Mouse (Mus musculus): ENCODE measurements around the gene Tmem256. TPM values are rescaled to one million over a fixed set of nuclear protein-coding genes. Genes with fewer than 3 reads are reported as not detected.
A peak's percentile ranks its signal among the peaks of the same experiment; 100 is the strongest.
"Not testable (repeated sequence)": the region's sequence is repeated elsewhere in the genome, so short reads cannot be mapped to it uniquely, and the experiment has no call there.

Gene Tmem256
- polyA plus RNA-seq, 1 experiment from 2014 or later: 362 TPM

GRCm38 (mm10) chr11:69846738-69847688 lies 8.7 kb downstream of the Tmem256 start:
- WGBS: 12% methylated on average over 37 of the region's 37 CpGs
- peaks cover 45% of the 10 kb centered on the region for H3K36me3 ChIP-seq
- peak overlapping the region; percentile 93 for H3K27ac ChIP-seq
- H3K27me3 ChIP-seq (ENCODE audit: insufficient read depth, poor library complexity, severe bottlenecking): no peaks in the 10 kb centered on the region
- peaks cover 41% of the 10 kb centered on the region for H3K4me1 ChIP-seq (replicated peaks)
- no peaks in the 10 kb centered on the region for H3K9me3 ChIP-seq
- peak overlapping the region; percentile 74 for H3K4me3 ChIP-seq
- no peak for DNase-seq (ENCODE audit: low spot score)

DNA sequence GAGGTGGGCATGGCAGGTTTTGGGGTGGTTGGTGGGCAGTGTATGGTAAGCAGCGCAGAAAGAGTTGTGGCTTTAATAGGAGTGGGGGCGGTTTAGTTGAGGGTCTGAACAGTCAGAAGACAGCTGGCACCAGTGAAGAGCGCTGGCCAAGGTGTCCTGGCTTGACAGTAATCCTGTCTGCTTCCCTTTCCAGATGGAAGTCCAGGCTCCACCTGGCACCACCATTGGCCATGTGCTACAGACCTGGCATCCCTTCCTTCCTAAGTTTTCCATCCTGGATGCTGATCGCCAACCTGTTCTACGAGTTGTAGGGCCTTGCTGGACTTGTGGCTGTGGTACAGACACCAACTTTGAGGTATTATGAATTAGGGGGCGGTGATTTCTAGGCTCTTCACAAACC lies 9.7 kb downstream of the Tmem256 start:
- peak overlapping the region; percentile 93 for H3K27ac ChIP-seq
- H3K9me3 ChIP-seq: no peaks in the 10 kb centered on the region
- no peak for DNase-seq (ENCODE audit: low spot score)
- peaks cover 44% of the 10 kb centered on the region for H3K4me1 ChIP-seq (replicated peaks)
- H3K36me3 ChIP-seq: peaks cover 49% of the 10 kb centered on the region
- 95% methylated on average over 6 of the region's 6 CpGs for WGBS
- no peaks in the 10 kb centered on the region for H3K27me3 ChIP-seq (ENCODE audit: insufficient read depth, poor library complexity, severe bottlenecking)
- peak overlapping the region; percentile 74 for H3K4me3 ChIP-seq

DNA sequence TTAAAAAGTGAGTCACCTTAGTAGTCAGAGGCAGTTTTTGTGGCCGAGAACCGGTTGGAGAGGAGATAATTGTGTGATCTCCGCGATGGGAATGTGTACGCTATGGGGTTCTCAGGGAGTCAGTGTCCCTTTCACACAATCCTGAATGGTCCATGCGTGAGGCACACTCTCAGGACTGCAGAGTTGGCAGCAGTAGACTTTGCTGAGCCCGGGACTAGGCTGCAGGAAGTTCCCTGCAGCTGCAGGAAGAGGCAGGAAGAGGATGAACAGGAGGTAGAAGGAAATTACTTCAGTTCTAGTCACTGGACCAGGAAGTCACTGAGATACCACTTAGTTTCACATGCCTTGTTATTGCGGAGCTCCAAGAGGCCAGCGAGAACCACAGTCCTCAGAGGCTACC lies 10.8 kb downstream of the Tmem256 start:
- H3K27me3 ChIP-seq (ENCODE audit: insufficient read depth, poor library complexity, severe bottlenecking): no peaks in the 10 kb centered on the region
- no peak for DNase-seq (ENCODE audit: low spot score)
- H3K36me3 ChIP-seq: peaks cover 49% of the 10 kb centered on the region
- H3K4me3 ChIP-seq: no peak overlapping the region
- WGBS: 92% methylated on average over 9 of the region's 9 CpGs
- no peaks in the 10 kb centered on the region for H3K9me3 ChIP-seq
- no peak overlapping the region for H3K27ac ChIP-seq
- H3K4me1 ChIP-seq (replicated peaks): peaks cover 53% of the 10 kb centered on the region

GRCm38 (mm10) chr11:69849884-69850283 lies 11.6 kb downstream of the Tmem256 start:
- no peaks in the 10 kb centered on the region for H3K27me3 ChIP-seq (ENCODE audit: insufficient read depth, poor library complexity, severe bottlenecking)
- no peak overlapping the region for H3K27ac ChIP-seq
- H3K9me3 ChIP-seq: no peaks in the 10 kb centered on the region
- peaks cover 49% of the 10 kb centered on the region for H3K36me3 ChIP-seq
- no peak for DNase-seq (ENCODE audit: low spot score)
- H3K4me1 ChIP-seq (replicated peaks): peaks cover 53% of the 10 kb centered on the region
- no peak overlapping the region for H3K4me3 ChIP-seq
- 91% methylated on average over 15 of the region's 15 CpGs for WGBS

DNA sequence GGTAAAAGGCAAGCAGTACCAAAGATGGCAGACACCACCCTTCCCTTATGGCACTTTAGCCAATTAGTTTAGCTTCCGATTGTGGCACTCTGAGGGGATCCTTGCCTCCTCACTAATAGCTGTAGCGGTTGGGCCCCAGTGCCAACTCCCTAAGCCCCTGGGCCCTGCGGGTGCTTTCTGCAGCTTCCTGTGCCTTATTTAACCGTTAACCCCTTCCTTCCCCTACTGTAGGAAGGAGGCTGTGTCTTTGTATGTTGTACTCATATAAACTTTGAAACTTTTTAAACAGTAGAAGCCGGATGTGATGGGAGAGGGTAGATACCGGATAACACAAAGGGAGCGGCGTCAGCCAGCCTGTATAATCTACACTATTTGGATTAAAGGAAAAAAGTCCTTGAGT lies 12.4 kb downstream of the Tmem256 start:
- H3K27me3 ChIP-seq (ENCODE audit: insufficient read depth, poor library complexity, severe bottlenecking): no peaks in the 10 kb centered on the region
- peaks cover 49% of the 10 kb centered on the region for H3K36me3 ChIP-seq
- H3K27ac ChIP-seq: no peak overlapping the region
- no peak overlapping the region for H3K4me3 ChIP-seq
- no peak for DNase-seq (ENCODE audit: low spot score)
- WGBS: 85% methylated on average over 8 of the region's 8 CpGs
- H3K9me3 ChIP-seq: no peaks in the 10 kb centered on the region
- peaks cover 54% of the 10 kb centered on the region for H3K4me1 ChIP-seq (replicated peaks)

DNA sequence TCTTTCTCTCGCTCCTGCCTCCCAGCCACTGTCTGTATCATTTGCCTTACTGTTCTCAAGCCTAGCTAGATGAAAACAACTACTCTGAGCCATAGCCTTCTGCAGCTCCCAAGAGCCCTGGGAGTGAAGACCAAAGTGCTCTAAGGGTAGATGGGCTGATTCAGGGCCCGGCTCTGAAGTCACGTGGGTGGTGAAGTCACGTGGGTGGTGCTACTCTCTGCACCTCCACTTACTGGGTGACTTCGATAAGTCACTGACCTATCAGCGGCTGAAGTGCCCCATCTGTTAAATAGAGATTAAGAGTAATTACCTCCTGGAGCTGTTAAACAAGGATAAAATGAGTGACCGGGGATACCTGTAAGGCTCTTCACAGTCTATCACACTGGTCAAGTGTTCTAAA lies 15.7 kb downstream of the Tmem256 start:
- no peaks in the 10 kb centered on the region for H3K9me3 ChIP-seq
- H3K4me1 ChIP-seq (replicated peaks): peaks cover 36% of the 10 kb centered on the region
- H3K27ac ChIP-seq: peak overlapping the region; percentile 71; the same call in 1 of the 2 replicates
- WGBS: 81% methylated on average over 7 of the region's 7 CpGs
- H3K27me3 ChIP-seq (ENCODE audit: insufficient read depth, poor library complexity, severe bottlenecking): peaks cover 28% of the 10 kb centered on the region
- H3K4me3 ChIP-seq: no peak overlapping the region
- peaks cover 35% of the 10 kb centered on the region for H3K36me3 ChIP-seq
- no peak for DNase-seq (ENCODE audit: low spot score)

DNA sequence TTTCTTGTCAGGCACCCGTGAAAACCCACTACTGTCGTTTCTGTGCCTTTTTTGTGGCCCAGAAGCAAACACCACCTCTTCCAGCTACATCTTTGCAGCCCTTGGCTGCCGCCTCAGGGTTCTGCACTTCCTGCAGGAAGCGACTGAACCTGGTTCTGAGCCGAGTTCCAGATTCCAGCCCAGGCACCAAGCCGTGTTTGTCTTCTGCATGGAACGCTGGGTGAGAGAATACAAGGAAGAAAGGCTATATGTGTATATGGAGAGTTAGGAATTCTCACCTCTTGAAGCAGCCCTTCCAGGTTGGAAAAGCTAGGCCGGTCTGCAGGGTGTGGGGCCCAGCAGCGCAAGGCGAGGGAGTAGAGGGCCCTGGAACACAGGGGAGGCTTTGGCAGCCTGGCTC lies 16.4 kb downstream of the Tmem256 start:
- peaks cover 35% of the 10 kb centered on the region for H3K27me3 ChIP-seq (ENCODE audit: insufficient read depth, poor library complexity, severe bottlenecking)
- DNase-seq (ENCODE audit: low spot score): no peak

GRCm38 (mm10) chr11:69855347-69855746 lies 17.0 kb downstream of the Tmem256 start:
- Histone ChIP-seq H3K4me1 (replicated peaks) (peaks cover 36% of the 10 kb centered on the region), H3K27ac (peak overlapping the region; percentile 41; the same call in 1 of the 2 replicates), H3K4me3 (peak overlapping the region; percentile 0; the same call in 1 of the 2 replicates), H3K9me3 (no peaks in the 10 kb centered on the region), H3K27me3 (ENCODE audit: insufficient read depth, poor library complexity, severe bottlenecking) (peaks cover 38% of the 10 kb centered on the region), H3K36me3 (peaks cover 21% of the 10 kb centered on the region)
- WGBS: 25% methylated on average over 16 of the region's 16 CpGs
- DNase-seq (ENCODE audit: low spot score): peak; percentile 60

More for the DNA sequence above, 16.4 kb downstream of the Tmem256 start:
- no peak overlapping the region for H3K4me3 ChIP-seq
- WGBS: 90% methylated on average over 10 of the region's 10 CpGs
- no peaks in the 10 kb centered on the region for H3K9me3 ChIP-seq
- peaks cover 36% of the 10 kb centered on the region for H3K4me1 ChIP-seq (replicated peaks)
- H3K27ac ChIP-seq: no peak overlapping the region
- peaks cover 28% of the 10 kb centered on the region for H3K36me3 ChIP-seq

DNA sequence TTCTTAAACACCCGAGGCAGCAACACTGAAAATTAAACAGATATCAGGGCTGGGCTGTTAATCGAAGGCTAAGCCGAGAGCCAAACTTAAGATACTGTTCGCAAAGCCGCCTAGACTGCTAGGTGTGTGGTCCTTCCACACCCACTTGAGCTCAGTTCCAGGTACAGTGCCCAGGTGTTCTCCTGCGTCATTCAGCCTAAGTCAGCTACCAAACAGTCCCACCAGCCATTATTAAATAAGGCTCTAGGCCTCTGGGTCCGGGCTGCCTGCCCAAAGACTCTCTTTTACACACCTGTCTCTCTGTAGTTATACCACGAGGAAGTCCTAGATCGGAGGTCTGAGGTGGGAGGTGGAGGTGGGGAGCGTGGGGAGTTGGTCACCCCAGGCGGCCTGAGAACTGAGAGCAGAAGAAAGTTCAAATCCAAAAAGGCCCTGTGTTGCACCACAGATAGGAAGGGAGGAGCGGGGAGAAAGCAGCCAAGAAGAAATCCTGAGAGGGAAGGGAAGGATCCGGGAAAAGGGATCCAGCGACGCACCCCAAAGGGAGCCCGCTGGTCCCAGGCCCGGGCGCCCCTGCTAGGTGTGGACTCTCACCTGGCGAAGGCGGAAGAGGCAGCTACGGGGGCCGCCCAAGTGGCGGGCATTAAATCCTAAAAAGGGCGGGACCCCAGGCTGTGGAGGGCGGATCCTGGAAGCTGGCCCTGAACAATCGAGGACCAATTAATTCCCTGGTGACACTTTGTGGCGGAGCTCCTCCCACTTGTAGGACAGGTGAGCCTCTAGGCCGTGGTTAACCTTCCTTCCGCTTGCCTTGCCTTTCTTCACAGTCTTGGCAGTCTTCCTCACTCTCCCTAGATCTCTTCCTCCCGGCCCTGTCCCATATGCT lies 20.0 kb downstream of the Tmem256 start, which contains the start of gene Tnk1:
Gene Tnk1 (minus strand): TSS at position 618 of the 886 bp plus-strand sequence.
- no peak for DNase-seq (ENCODE audit: low spot score)
- Histone ChIP-seq H3K36me3 (no peaks in the 10 kb centered on the region), H3K9me3 (no peaks in the 10 kb centered on the region), H3K4me3 (peak within 1 kb of the TSS; percentile 36), H3K27ac (0 out of 2 replicates have a peak within 1 kb of the TSS, but pooled peaks have one; percentile 29), H3K4me1 (replicated peaks) (peaks cover 25% of the 10 kb centered on the region), H3K27me3 (ENCODE audit: insufficient read depth, poor library complexity, severe bottlenecking) (peaks cover 38% of the 10 kb centered on the region)
- WGBS: 20% methylated on average over 30 of the region's 30 CpGs

DNA sequence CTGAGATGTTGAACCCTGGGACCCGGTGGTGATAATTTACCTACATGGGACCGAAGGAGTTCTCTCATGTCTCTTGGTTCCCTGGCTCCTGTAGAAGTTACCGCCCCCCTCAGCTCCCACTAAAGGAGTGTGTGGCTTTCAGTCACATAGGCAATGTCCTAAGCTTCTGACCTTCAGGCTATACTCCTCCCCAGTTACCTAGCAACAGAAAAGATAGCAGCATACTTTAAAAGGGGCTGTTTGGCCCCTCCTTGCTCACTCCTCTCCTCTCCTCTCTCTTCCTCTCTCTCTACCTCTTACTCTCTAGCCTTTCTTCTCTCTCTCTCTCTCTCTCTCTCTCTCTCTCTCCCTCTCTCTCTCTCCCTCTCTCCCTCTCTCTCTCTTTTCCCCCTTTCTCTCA lies 25.4 kb downstream of the Tmem256 start:
- H3K4me1 ChIP-seq (replicated peaks); DNase-seq (ENCODE audit: low spot score); H3K4me3 ChIP-seq; H3K36me3 ChIP-seq; H3K9me3 ChIP-seq; H3K27ac ChIP-seq: not testable (repeated sequence)
- peaks cover 13% of the 10 kb centered on the region for H3K27me3 ChIP-seq (ENCODE audit: insufficient read depth, poor library complexity, severe bottlenecking)
- WGBS: 87% methylated on average over 3 of the region's 3 CpGs

- DNase-seq (ENCODE audit: low spot score): no peak
- Histone ChIP-seq H3K27me3 (ENCODE audit: insufficient read depth, poor library complexity, severe bottlenecking) (peaks cover 7% of the 10 kb centered on the region), H3K9me3 (no peaks in the 10 kb centered on the region), H3K27ac (no peak overlapping the region), H3K36me3 (no peaks in the 10 kb centered on the region), H3K4me1 (replicated peaks) (0 out of 2 replicates have a peak, but pooled peaks cover 3% of the 10 kb centered on the region), H3K4me3 (no peak overlapping the region)
- 59% methylated on average over 8 of the region's 8 CpGs for WGBS
Measured at GRCm38 (mm10) chr11:69864138-69864860, 26.0 kb downstream of the Tmem256 start.

DNA sequence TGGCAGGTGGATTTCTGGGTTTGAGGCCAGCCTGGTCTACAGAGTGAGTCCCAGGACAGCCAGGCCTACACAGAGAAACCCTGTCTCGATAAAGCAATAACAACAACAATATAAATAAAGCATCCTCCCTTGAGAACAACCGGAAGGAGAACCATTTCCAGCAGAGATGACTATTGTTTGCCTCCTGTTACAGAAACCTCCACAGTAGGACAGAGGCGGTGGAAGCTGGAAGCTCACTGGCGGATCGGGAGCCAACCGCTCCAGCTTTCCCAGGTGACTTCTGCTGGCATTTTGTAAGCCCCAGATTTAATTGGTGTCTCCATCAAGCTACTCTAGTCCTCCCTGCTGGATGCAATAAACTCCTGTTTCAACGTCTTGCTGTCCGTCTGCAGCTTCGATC lies 27.2 kb downstream of the Tmem256 start:
- Histone ChIP-seq H3K4me1 (replicated peaks) (0 out of 2 replicates have a peak, but pooled peaks cover 3% of the 10 kb centered on the region), H3K4me3 (no peak overlapping the region), H3K9me3 (no peaks in the 10 kb centered on the region), H3K36me3 (no peaks in the 10 kb centered on the region), H3K27me3 (ENCODE audit: insufficient read depth, poor library complexity, severe bottlenecking) (no peaks in the 10 kb centered on the region), H3K27ac (no peak overlapping the region)
- no peak for DNase-seq (ENCODE audit: low spot score)
- WGBS: 85% methylated on average over 9 of the region's 9 CpGs
